Mouse (Mus musculus) heart, adult 9 months (tissue): ENCODE data around the gene Gm10570.

Source experiments
- DNase-seq, 2 experiments: peaks; one replicate each; pipeline ENCODE4 v3.0.0; 2022; ENCODE audit warnings: low spot score in 2 of 2

Gm10570 gene

DNA sequence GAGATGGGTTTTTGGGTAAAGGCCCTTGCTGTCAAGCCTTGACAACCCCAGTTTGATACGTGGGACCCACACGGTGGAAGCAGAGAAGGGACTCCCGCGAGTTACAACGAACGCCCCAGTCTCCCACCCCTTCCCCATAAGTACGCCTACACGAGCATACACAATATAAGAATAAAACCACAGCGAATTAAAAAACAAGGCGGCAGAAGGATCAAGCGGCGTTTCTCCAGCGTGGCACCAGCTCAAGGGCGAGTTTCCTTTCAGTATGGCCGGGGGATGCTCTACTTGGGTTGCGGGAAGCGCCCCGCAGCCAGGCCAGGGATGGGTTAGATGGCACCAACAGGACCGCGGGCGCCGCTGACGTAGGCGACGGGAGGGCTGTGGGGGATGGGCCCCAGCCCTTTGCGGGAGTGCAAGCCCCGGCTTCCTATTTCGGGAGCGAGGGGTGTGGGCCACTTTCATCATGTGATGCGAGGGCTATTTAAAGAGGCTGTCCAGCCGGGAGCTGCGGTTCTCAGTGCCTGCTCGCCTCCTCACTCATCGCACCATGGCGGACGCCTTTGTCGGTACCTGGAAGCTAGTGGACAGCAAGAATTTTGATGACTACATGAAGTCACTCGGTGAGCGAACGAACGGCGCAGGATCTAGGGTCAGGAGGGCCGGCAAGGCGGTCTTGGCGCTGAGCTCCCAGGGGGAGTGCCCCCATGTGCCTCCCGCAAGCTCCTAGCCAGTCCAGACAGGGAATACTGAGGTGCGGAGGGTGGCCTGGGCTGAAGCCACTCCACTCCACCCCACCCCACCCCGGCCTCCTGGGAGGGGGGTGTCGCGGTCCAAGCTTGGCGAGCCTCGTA, at the start of gene Gm10570, which contains the start of gene Fabp3:
Gene Gm10570 (minus strand): TSS at position 444 of the 851 bp plus-strand sequence.
Gene Fabp3 (plus strand): TSS at position 365 of the 851 bp plus-strand sequence.
- DNase-seq = peak; percentile 73 to 75

DNA sequence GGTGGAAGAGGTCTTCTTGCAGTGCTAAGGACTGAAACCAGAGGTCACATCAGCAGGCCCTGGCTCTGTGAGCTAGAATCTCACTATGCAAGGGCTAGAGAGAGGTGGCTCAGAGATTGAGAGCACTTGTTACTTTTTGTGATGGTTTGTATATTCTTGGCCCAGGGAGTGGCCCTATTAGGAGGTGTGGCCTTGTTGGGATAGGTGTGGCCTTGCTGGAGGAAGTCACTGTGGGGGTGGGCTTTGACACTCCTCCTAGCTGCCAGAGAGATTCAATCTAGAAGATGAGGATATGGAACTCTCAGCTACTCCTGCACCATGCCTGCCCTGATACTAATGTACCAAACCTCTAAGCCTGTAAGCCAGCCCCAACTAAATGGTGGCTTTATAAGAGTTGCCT, 49.5 kb upstream of the Gm10570 start:
- DNase-seq = no peak

DNA sequence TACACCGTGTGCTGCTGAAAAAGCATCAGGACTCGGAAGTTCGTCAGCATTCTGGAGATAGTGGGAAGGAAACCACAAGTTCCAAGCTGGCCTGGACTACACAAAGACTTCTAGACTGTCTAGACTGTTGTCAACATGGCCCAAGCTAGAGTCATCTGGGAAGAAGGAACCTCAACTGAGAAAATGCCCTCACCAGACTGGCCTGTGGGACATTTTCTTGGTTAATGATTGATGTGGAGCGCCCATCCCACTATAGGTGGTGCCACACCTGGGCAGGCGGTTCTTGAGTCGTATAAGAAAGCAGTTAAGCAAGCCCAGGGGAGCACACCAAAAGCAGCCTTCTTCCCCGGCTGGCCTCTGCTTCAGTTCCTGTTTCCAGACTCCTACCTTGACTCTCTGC, 44.1 kb upstream of the Gm10570 start:
- DNase-seq = no peak

DNA sequence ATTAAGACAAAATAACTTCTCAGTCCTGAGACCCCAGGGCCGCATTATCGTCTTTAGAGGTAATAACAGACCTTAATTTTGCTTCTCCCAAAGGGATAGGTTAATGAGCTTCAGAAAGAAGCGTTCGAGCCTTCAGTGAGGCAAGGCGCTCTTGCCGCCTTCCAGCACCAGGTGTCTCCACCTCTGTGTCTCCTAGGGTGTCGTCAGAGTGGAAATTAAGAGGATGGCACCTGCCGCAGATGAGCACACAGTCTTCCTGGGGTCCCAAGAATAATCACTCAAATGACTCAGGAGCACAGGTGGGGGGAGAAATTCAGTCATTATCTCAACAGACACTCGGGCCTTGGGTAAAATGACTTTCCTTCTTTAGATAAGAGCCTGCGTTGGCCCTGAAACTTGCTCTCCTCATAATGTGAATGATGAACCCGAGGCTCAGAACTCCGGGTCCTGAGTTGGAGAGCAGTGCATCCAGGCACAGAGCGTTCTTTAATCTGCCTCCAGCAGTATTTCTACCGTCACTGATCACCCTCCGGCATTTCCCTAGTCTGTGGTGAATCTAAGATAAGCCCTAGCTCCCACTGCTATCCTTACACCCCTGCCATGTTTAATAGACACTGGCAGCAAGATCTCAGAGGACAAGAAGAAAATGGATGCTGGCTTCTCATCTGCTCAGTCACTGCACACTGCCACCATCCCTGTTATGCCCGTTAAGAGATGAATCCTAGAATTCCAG, 42.4 kb upstream of the Gm10570 start:
- DNase-seq = no peak

GRCm38 (mm10) chr4:130349666-130350065, 41.2 kb upstream of the Gm10570 start:
- DNase-seq = no peak

GRCm38 (mm10) chr4:130341691-130342090, 33.2 kb upstream of the Gm10570 start:
- peak in 1 of 2 experiments; percentile 29 for DNase-seq

DNA sequence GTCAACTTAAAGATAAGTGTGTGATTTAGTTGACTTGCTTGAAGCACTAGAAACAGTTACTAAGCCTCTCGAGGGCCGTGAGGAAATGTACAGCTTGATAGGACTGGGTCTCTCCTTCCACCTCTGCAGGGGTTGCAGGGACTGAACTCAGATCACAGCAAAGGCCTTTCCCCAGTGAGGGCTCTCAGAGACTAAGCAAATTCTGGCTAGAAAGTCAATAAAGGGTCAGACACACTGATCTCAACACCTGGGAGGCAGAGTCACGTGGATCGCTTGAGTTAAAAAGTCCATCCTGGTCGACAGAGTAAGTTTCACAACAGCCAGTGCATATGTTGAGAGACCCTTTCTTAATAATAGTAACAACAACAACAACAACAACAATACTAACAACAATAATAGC, 27.4 kb upstream of the Gm10570 start:
- no peak for DNase-seq

GRCm38 (mm10) chr4:130327366-130327765, 18.9 kb upstream of the Gm10570 start:
- DNase-seq = no peak

GRCm38 (mm10) chr4:130325446-130325845, 17.0 kb upstream of the Gm10570 start:
- no peak for DNase-seq

- DNase-seq = peak in 1 of 2 experiments; percentile 60
Measured at GRCm38 (mm10) chr4:130323607-130324006, 15.1 kb upstream of the Gm10570 start.

DNA sequence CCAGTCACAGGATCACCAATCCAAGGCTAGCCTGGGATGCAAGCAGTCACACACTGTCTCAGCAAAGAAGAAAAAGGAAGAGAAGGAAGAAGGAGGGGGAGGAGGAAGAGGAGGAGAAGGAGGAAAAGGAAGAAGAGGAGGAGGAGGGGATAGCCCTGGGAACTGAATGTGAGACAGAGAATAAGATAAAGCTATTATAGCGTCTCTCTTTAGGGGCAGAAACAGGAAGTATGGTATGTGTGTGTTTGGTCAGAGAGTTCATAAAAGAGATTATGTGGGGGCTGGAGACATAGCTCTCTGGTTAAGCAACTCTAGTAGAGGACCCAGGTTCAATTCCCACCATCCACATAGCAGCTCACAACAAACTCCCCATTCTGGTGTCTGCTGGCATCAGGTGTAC, 14.7 kb upstream of the Gm10570 start:
- DNase-seq = no peak

DNA sequence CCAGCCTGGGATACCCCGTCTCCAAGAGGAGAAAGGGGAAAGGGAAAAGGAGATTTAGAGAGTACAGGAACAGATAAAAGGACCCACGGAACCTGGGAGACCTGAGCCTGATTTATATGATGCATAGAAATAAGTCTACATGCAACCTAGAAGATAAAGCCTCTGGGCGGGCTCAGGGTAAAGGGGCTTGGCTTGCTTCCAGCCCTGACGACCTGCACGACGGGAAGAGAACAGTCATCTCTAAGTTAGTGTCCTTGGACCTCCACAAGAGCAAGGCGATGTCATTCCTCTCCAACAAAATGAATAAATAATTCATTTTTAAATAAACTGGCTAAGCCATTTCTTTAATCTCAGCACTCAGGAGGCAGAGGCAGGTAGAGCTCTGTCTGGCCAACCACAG, 14.1 kb upstream of the Gm10570 start:
- no peak for DNase-seq

DNA sequence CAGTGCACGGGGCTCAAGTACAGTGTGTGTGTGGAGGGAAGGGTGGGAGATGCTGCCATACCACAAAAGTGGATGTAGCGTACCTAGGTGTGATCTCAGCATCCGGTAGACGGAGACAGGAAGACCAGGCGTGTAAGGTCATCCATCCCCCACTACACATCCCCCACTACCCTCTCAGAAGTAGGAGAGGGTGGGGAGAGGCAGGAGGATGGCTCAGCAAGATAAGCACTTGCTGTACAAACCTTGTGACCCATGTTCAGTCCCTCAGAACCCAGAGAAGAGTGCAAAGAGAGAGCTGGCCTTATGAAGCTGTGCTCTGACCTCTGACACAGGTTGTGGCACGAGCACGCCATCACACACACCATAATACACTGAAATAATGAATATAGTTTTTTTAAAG, 13.2 kb upstream of the Gm10570 start:
- DNase-seq = no peak

- no peak for DNase-seq
Measured at GRCm38 (mm10) chr4:130319564-130319963, 11.1 kb upstream of the Gm10570 start.

DNA sequence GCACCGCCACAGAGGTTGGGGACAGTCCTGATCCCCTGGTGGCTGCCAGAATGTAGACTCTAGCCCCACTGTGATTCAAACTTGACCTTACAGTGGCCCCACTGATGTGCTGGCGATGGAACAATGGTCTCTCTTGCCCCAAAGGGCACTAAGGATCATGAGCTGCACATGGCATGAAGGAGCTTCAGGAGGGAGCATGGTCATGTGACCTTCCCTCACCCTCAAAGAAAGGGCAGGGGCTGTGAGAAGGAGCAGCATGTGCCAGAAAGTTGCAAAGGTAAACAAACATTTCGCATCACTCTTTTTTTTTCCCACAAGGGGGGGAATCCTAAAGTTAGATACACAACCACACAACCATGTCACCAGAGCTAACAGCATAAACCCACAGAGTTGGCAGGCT, 9.6 kb upstream of the Gm10570 start:
- no peak for DNase-seq

GRCm38 (mm10) chr4:130316691-130317090, 8.2 kb upstream of the Gm10570 start:
- no peak for DNase-seq

DNA sequence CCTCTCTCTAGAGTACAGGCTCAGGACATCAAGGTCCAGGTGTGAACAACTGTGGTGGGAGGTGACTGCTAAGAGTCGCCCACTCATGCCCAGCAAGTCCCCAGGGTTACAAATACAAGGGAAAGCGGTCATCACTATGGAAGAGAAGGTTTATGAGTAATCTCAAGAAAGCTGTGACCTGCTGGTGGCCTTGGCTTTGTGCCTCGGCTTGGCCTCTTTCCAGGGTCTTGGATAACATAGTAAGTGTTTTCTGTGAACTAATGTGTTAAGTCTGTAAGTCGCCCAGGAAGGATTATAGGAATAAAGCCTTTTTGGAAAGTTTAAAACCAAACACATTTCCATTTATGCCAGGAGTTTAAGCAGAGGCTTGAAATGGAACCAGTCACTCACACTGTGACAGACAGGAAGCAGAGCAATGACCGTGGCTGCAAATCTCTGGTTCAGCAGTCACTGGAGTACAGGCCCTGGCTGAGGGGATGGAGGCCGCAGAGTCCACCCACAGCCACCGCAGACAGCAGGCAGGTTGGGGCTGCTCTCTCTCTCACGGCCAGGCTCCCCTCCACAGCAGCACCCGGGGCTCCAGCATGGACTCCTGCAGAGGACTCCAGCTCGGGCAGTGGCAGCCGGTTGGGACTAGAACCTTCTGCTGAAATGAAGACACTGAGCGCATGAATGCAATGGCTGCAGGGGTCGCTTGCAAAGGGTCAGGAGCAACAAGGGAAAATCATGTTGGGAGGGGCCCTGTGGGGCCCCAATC, 7.5 kb upstream of the Gm10570 start:
- no peak for DNase-seq

DNA sequence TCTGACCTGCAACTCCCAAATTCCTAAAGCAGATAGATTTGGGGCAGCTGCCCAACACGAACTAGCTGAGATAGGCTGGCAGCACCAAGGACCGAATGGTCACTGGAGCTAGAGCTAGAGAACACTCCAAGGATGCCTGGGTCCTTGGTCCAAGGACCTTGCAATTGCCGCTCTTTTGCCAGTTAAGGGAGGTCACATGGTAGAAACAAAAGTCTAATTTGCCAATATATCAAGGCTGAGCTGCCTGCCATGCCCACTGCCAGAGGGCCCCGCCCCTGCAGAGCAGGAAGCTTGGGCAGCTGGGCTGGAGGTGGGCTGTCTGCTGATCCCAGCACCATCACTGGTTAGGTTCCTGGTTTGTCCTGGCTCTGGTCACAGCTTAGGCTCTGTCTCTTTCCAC, 5.1 kb upstream of the Gm10570 start:
- no peak for DNase-seq

DNA sequence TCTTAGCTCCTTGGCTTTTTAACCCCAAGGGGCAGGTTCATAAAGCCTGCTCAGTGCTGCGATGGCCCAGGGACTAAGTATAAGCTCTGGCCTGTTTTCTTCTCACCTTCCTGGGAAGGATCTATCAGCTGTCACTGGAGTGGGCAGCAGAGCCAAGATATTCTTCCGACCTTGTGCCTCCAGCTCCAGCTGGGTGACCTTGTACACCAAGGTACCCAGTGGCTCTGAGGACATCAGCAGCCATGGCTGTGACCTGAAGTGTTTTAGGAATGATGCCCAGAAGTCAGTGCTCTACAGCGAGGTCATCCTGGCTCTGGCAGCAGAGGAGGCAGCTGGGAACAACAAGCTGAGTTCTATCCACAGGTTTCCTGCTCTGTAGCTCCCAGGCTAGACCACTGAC, 4.1 kb upstream of the Gm10570 start:
- DNase-seq = peak; percentile 73 to 75

DNA sequence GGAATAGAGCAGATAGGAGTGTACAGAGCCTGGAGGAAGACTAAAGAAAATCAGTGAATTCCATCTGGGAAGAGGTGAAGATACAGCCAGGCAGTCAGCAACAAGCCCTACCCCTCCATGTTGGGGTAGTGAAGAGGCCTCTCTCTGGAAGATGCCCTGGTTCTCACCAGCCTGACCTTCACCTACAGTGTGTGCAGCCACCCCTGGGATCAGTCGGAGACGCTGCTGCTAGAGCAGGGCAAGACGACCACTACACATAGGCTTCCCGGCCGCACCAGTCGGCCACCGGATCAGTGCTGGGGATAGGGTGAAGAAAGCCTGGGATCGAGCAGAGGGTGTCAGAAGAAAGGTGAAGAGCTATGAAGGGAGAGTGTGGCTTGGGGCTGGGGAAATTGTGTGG, 780 bp upstream of the Gm10570 start:
- no peak for DNase-seq

GRCm38 (mm10) chr4:130307851-130308230, 633 bp downstream of the Gm10570 start:
- peak; percentile 42 to 68 for DNase-seq
